Mouse (Mus musculus): ENCODE results near the gene Psg26. TPM values are rescaled to one million over a fixed set of nuclear protein-coding genes. Genes with fewer than 3 reads are reported as not detected.
"Not testable (repeated sequence)": the region's sequence is repeated elsewhere in the genome, so short reads cannot be mapped to it uniquely, and the experiment has no call there.

The Psg26 gene
- not detected for total RNA-seq (2021)
- long read RNA-seq, experiment 1 = 0 reads
- long read RNA-seq, experiment 2 = 0 reads

- DNase-seq = no peak
Measured at GRCm38 (mm10) chr7:18484077-18484476, at the start of gene Psg26. TSS of gene Psg26 (minus strand) at chr7:18484177.

GRCm38 (mm10) chr7:18533420-18533819 lies 49.4 kb upstream of the Psg26 start:
- DNase-seq = no peak

GRCm38 (mm10) chr7:18532169-18532568 lies 48.2 kb upstream of the Psg26 start, which contains the start of gene Psg25:
TSS of gene Psg25 (minus strand) at chr7:18532269.
- no peak for DNase-seq

GRCm38 (mm10) chr7:18524668-18525067 lies 40.7 kb upstream of the Psg26 start:
- no peak for DNase-seq

- DNase-seq = not testable (repeated sequence)
Measured at GRCm38 (mm10) chr7:18512848-18513247, 28.9 kb upstream of the Psg26 start.

GRCm38 (mm10) chr7:18512417-18512816 lies 28.4 kb upstream of the Psg26 start:
- not testable (repeated sequence) for DNase-seq

GRCm38 (mm10) chr7:18511479-18511878 lies 27.5 kb upstream of the Psg26 start:
- DNase-seq = no peak

- not testable (repeated sequence) for DNase-seq
Measured at GRCm38 (mm10) chr7:18431941-18432340, 52.0 kb downstream of the Psg26 start, which contains the start of gene Psg28. TSS of gene Psg28 (minus strand) at chr7:18432041.

Other genes starting within 250 kb of the Psg26 start
- not detected for gene Mill1, start 238.8 kb downstream of the Psg26 start, total RNA-seq (2021)
- gene Psg18, start 129.2 kb downstream of the Psg26 start, total RNA-seq (2021) = not detected
- not detected for gene Psg28, start 52.1 kb downstream of the Psg26 start, total RNA-seq (2021)
- not detected for gene Psg25, start 48.1 kb upstream of the Psg26 start, total RNA-seq (2021)
- not detected for gene Psg27, start 83.1 kb upstream of the Psg26 start, total RNA-seq (2021)
- not detected for gene Psg23, start 132.3 kb upstream of the Psg26 start, total RNA-seq (2021)
- not detected for gene Psg21, start 172.5 kb upstream of the Psg26 start, total RNA-seq (2021)
- gene Psg20, start 202.0 kb upstream of the Psg26 start, total RNA-seq (2021) = not detected
- gene Psg22, start 233.9 kb upstream of the Psg26 start, total RNA-seq (2021) = not detected